Mouse (Mus musculus): ENCODE data around the gene Plekho1. TPM values are rescaled to one million over a fixed set of nuclear protein-coding genes. Genes with fewer than 3 reads are reported as not detected.

The Plekho1 gene
- polyA plus RNA-seq, 1 experiment = 73.9 TPM

GRCm38 (mm10) chr3:95988138-95988537 lies 7.7 kb downstream of the Plekho1 start:
- Histone ChIP-seq H3K27me3 (ENCODE audit: control insufficient read depth, insufficient read depth, low read length) (no peaks in the 10 kb centered on the region), H3K36me3 (ENCODE audit: control insufficient read depth, insufficient read depth, low read length) (peaks cover 5% of the 10 kb centered on the region; the same call in 1 of the 2 replicates), H3K4me3 (ENCODE audit: control insufficient read depth, insufficient read depth, low read length) (no peak overlapping the region), H3K4me1 (replicated peaks; ENCODE audit: control insufficient read depth, insufficient read depth, low read length) (peaks cover 26% of the 10 kb centered on the region), H3K27ac (ENCODE audit: control insufficient read depth, insufficient read depth, low read length) (no peak overlapping the region)
- DNase-seq = no peak
- TF ChIP-seq CTCF (IDR thresholded peaks at IDR 0.05; ENCODE audit: borderline replicate concordance, control insufficient read depth, extremely low read depth, insufficient read depth, low read length, poor library complexity) = no peak
- WGBS = 88% methylated on average over 1 of the region's 1 CpGs

- no peak overlapping the region for H3K27ac ChIP-seq (ENCODE audit: control insufficient read depth, insufficient read depth, low read length)
- TF ChIP-seq CTCF (IDR thresholded peaks at IDR 0.05; ENCODE audit: borderline replicate concordance, control insufficient read depth, extremely low read depth, insufficient read depth, low read length, poor library complexity) = no peak
- peaks cover 26% of the 10 kb centered on the region for H3K4me1 ChIP-seq (replicated peaks; ENCODE audit: control insufficient read depth, insufficient read depth, low read length)
- H3K36me3 ChIP-seq (ENCODE audit: control insufficient read depth, insufficient read depth, low read length) = peaks cover 5% of the 10 kb centered on the region; the same call in 1 of the 2 replicates
- H3K27me3 ChIP-seq (ENCODE audit: control insufficient read depth, insufficient read depth, low read length) = no peaks in the 10 kb centered on the region
- no peak overlapping the region for H3K4me3 ChIP-seq (ENCODE audit: control insufficient read depth, insufficient read depth, low read length)
- 23% methylated on average over 6 of the region's 6 CpGs for WGBS
- DNase-seq = no peak
These were observed 8.3 kb downstream of the Plekho1 start for GRCm38 (mm10) chr3:95987386-95988110.

GRCm38 (mm10) chr3:95986984-95987383 lies 8.8 kb downstream of the Plekho1 start:
- Histone ChIP-seq H3K27ac (ENCODE audit: control insufficient read depth, insufficient read depth, low read length) (no peak overlapping the region), H3K27me3 (ENCODE audit: control insufficient read depth, insufficient read depth, low read length) (no peaks in the 10 kb centered on the region), H3K36me3 (ENCODE audit: control insufficient read depth, insufficient read depth, low read length) (peaks cover 5% of the 10 kb centered on the region; the same call in 1 of the 2 replicates), H3K4me1 (replicated peaks; ENCODE audit: control insufficient read depth, insufficient read depth, low read length) (peaks cover 26% of the 10 kb centered on the region), H3K4me3 (ENCODE audit: control insufficient read depth, insufficient read depth, low read length) (no peak overlapping the region)
- DNase-seq = no peak
- no peak for TF ChIP-seq POLR2A (IDR thresholded peaks at IDR 0.05; ENCODE audit: control insufficient read depth, extremely low read depth, insufficient read depth, low read length, poor library complexity)
- 70% methylated on average over 4 of the region's 4 CpGs for WGBS

DNA sequence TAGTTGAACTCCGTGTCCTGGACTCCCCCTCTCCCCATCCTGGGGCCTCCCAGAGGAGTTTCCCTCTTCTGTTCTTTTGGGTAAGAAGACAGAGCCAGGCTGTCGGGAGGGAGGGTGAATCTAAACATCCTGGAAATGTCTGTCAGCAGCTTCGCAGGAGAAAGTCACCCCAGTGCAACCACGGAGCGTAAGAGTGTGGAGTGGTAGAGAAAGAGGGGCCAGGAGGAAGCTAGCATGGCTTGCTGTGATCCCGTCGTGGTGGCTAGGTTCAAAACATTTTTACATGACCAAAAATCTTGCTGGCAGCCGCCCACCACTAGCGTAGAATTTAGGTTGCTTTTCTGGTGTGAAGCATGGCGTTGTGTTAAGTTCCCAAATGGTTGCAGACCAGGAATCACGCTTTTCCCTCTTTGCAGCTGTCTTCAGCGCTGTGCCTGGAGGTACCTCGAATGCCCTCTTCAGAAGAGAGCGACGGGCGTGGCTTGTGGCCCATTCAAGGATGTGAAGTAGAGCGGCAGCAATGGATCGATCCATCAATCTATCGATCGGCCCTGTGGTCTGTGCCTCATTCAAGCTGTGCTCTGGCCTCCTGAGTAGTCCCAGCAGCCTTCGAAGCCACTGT lies 9.7 kb downstream of the Plekho1 start:
- DNase-seq = no peak
- Histone ChIP-seq H3K27ac (ENCODE audit: control insufficient read depth, insufficient read depth, low read length) (peak overlapping the region; percentile 31; the same call in 1 of the 2 replicates), H3K27me3 (ENCODE audit: control insufficient read depth, insufficient read depth, low read length) (no peaks in the 10 kb centered on the region), H3K4me1 (replicated peaks; ENCODE audit: control insufficient read depth, insufficient read depth, low read length) (peaks cover 26% of the 10 kb centered on the region), H3K4me3 (ENCODE audit: control insufficient read depth, insufficient read depth, low read length) (0 out of 2 replicates have a peak overlapping the region, but pooled peaks have one; percentile 3), H3K36me3 (ENCODE audit: control insufficient read depth, insufficient read depth, low read length) (peaks cover 5% of the 10 kb centered on the region; the same call in 1 of the 2 replicates)
- TF ChIP-seq POLR2A (IDR thresholded peaks at IDR 0.05; ENCODE audit: control insufficient read depth, extremely low read depth, insufficient read depth, low read length, poor library complexity) = no peak
- TF ChIP-seq CTCF (IDR thresholded peaks at IDR 0.05; ENCODE audit: borderline replicate concordance, control insufficient read depth, extremely low read depth, insufficient read depth, low read length, poor library complexity) = no peak
- WGBS = 51% methylated on average over 21 of the region's 21 CpGs

DNA sequence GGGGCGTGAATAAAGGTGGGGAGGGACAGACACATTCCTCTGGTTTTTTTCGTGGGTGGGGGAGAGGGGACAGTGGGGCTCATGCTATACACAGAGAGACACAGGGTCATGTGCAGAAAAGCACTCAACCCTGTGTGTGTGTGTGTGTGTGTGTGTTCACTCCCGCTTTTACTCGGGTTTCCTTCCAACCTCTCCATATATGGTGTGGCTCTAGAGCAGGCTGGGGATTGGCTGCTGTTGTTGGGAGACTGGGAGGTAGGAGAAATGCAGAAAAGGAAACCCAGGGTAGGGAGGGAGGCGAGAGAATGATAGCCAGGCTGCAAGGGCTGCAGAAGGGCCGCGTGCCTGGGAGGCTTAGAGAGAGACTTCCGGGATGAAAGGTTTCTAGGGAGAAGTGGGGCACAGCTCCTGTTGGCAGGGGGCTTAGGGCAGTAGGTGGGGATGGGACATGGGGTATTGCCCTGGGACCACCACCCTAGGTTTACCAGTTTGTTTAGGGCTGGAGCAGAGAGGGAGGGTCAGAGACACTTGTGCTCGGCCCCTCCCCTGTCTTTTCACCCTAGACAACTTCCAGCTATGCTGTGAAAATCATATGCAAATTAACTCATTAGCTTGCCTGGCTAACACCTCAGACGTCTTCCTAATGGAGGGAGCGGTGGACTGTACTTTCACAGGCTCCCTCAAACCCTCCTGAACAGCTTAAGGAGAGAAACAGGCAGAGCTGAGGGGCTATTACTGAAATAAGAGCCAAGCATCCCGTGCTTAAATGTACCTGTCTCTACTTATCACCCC lies 10.4 kb downstream of the Plekho1 start:
- Histone ChIP-seq H3K27me3 (ENCODE audit: control insufficient read depth, insufficient read depth, low read length) (no peaks in the 10 kb centered on the region), H3K4me1 (replicated peaks; ENCODE audit: control insufficient read depth, insufficient read depth, low read length) (peaks cover 26% of the 10 kb centered on the region), H3K27ac (ENCODE audit: control insufficient read depth, insufficient read depth, low read length) (peak overlapping the region; percentile 31; the same call in 1 of the 2 replicates), H3K36me3 (ENCODE audit: control insufficient read depth, insufficient read depth, low read length) (peaks cover 5% of the 10 kb centered on the region; the same call in 1 of the 2 replicates), H3K4me3 (ENCODE audit: control insufficient read depth, insufficient read depth, low read length) (no peak overlapping the region)
- WGBS = 45% methylated on average over 12 of the region's 12 CpGs
- no peak for DNase-seq
- no peak for TF ChIP-seq POLR2A (IDR thresholded peaks at IDR 0.05; ENCODE audit: control insufficient read depth, extremely low read depth, insufficient read depth, low read length, poor library complexity)
- no peak for TF ChIP-seq CTCF (IDR thresholded peaks at IDR 0.05; ENCODE audit: borderline replicate concordance, control insufficient read depth, extremely low read depth, insufficient read depth, low read length, poor library complexity)

DNA sequence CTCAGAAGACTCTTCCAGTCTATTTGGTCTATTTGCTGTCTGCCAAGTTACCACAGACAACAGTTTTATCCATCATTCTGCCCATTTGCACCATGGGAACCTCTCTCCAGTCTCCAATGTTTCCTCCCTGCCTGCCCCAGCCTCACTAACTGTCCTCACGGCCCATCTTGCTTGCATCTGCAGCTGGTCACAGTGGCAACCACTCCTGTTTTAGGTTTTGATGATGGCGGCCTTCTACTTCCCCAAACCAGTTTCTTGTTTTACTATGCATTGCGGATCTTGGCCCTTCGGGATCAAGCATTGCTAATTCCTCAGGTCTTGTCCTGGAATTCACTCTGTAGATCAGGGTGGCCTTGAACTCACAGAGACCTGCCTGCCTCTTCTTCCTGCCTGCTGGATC lies 13.7 kb downstream of the Plekho1 start:
- Histone ChIP-seq H3K4me3 (ENCODE audit: control insufficient read depth, insufficient read depth, low read length) (no peak overlapping the region), H3K4me1 (replicated peaks; ENCODE audit: control insufficient read depth, insufficient read depth, low read length) (peaks cover 20% of the 10 kb centered on the region), H3K27me3 (ENCODE audit: control insufficient read depth, insufficient read depth, low read length) (no peaks in the 10 kb centered on the region), H3K27ac (ENCODE audit: control insufficient read depth, insufficient read depth, low read length) (no peak overlapping the region), H3K36me3 (ENCODE audit: control insufficient read depth, insufficient read depth, low read length) (no peaks in the 10 kb centered on the region)
- 80% methylated on average over 4 of the region's 4 CpGs for WGBS
- no peak for DNase-seq
- TF ChIP-seq POLR2A (IDR thresholded peaks at IDR 0.05; ENCODE audit: control insufficient read depth, extremely low read depth, insufficient read depth, low read length, poor library complexity) = no peak
- TF ChIP-seq CTCF (IDR thresholded peaks at IDR 0.05; ENCODE audit: borderline replicate concordance, control insufficient read depth, extremely low read depth, insufficient read depth, low read length, poor library complexity) = no peak

All from thymus, adult 2 months (tissue).